Mouse (Mus musculus) bone marrow, adult 2 months (tissue): ENCODE measurements around the gene Nucks1. TPM values are rescaled to one million over a fixed set of nuclear protein-coding genes. Genes with fewer than 3 reads are reported as not detected.

Experiments used
- H3K27ac ChIP-seq: fragments of 200-500 bp; 2 replicates; pipeline ENCODE4 v1.5.1; 2012; ENCODE audit warnings: low read depth, mild to moderate bottlenecking, control low read depth, inconsistent platforms, low read length; ENCODE audit not compliant: control insufficient read depth, poor library complexity, insufficient read depth
- H3K4me1 ChIP-seq: fragments of 200-500 bp; 2 replicates; pipeline ENCODE4 v1.6.1; 2011; ENCODE audit warnings: low read length; ENCODE audit not compliant: control insufficient read depth, insufficient read depth
- H3K4me3 ChIP-seq: fragments of 200-500 bp; replicated peaks from 2 replicates; pipeline ENCODE3; 2011; ENCODE audit warnings: mild to moderate bottlenecking, low read depth, low read length, control low read depth; ENCODE audit not compliant: control insufficient read depth
- CTCF ChIP-seq: fragments of 200-500 bp; IDR thresholded peaks from 2 replicates; pipeline ENCODE4 v1.5.1; 2011; ENCODE audit warnings: low read length, control low read depth; ENCODE audit not compliant: control insufficient read depth, insufficient read depth
- POLR2A ChIP-seq: fragments of 200-500 bp; IDR thresholded peaks from 2 replicates; pipeline ENCODE4 v1.6.1; 2011; ENCODE audit warnings: low read depth, mild to moderate bottlenecking, control low read depth, low read length, borderline replicate concordance; ENCODE audit not compliant: control insufficient read depth
- WGBS: fragments of 180-500 bp; shearing (Covaris S2); methylation state at CpG from one replicate; pipeline ENCODE4 v1.1.7; 2018; 5-methylcytosine and 5-hydroxymethylcytosine counted together
- polyA plus RNA-seq: library from polyadenylated mRNA; stranded (reverse); fragments of >200 nt; gene quantifications from 2 replicates; pipeline ENCODE4 v1.2.4, GENCODE M21; 2011; ENCODE audit warnings: low replicate concordance; ENCODE audit not compliant: missing spikeins, insufficient read depth, insufficient read length

Nucks1 gene
- polyA plus RNA-seq, 1 experiment, result 86.6 TPM

GRCm38 (mm10) chr1:131967336-131967735 is 57.0 kb downstream of the Nucks1 start:
- H3K4me3 ChIP-seq, result no peak overlapping the region
- TF ChIP-seq CTCF, result no peak
- no peak for TF ChIP-seq POLR2A
- H3K27ac ChIP-seq, result no peak overlapping the region
- 20% methylated on average over 7 of the region's 7 CpGs for WGBS
- H3K4me1 ChIP-seq, result no peaks in the 10 kb centered on the region

- WGBS, result 70% methylated on average over 3 of the region's 3 CpGs
- H3K4me1 ChIP-seq, result no peaks in the 10 kb centered on the region
- no peak overlapping the region for H3K27ac ChIP-seq
- TF ChIP-seq POLR2A (no peak), CTCF (no peak)
- H3K4me3 ChIP-seq, result no peak overlapping the region
Observed at GRCm38 (mm10) chr1:131968556-131968955, 58.2 kb downstream of the Nucks1 start.

GRCm38 (mm10) chr1:131968983-131969382 is 58.6 kb downstream of the Nucks1 start:
- Histone ChIP-seq H3K4me1 (no peaks in the 10 kb centered on the region), H3K4me3 (no peak overlapping the region), H3K27ac (no peak overlapping the region)
- 82% methylated on average over 6 of the region's 6 CpGs for WGBS
- TF ChIP-seq CTCF (no peak), POLR2A (no peak)

- WGBS, result 82% methylated on average over 4 of the region's 4 CpGs
- H3K27ac ChIP-seq, result no peak overlapping the region
Observed at GRCm38 (mm10) chr1:131969825-131970224, 59.5 kb downstream of the Nucks1 start.

GRCm38 (mm10) chr1:131970322-131970660 is 60.0 kb downstream of the Nucks1 start:
- WGBS, result 71% methylated on average over 5 of the region's 5 CpGs
- TF ChIP-seq CTCF (no peak), POLR2A (no peak)
- Histone ChIP-seq H3K27ac (no peak overlapping the region), H3K4me3 (no peak overlapping the region), H3K4me1 (no peaks in the 10 kb centered on the region)

More at GRCm38 (mm10) chr1:131969825-131970224, 59.5 kb downstream of the Nucks1 start:
- H3K4me3 ChIP-seq, result no peak overlapping the region
- TF ChIP-seq POLR2A (no peak), CTCF (no peak)
- H3K4me1 ChIP-seq, result no peaks in the 10 kb centered on the region

GRCm38 (mm10) chr1:131970661-131971520 is 60.6 kb downstream of the Nucks1 start:
- H3K4me1 ChIP-seq, result no peaks in the 10 kb centered on the region
- no peak overlapping the region for H3K4me3 ChIP-seq
- 28% methylated on average over 16 of the region's 16 CpGs for WGBS
- no peak for TF ChIP-seq POLR2A
- TF ChIP-seq CTCF, result no peak
- H3K27ac ChIP-seq, result no peak overlapping the region

- Histone ChIP-seq H3K4me3 (no peak overlapping the region), H3K27ac (no peak overlapping the region), H3K4me1 (no peaks in the 10 kb centered on the region)
- 71% methylated on average over 15 of the region's 15 CpGs for WGBS
- no peak for TF ChIP-seq CTCF
- TF ChIP-seq POLR2A, result no peak
Observed at GRCm38 (mm10) chr1:131971771-131972497, 61.6 kb downstream of the Nucks1 start.
